Mouse (Mus musculus) spleen, adult 2 months (tissue): ENCODE measurements around the gene Tiam1.

Experiments
- CTCF ChIP-seq: fragments of 200-500 bp; IDR thresholded peaks from 2 replicates; pipeline ENCODE4 v1.5.1; 2011; ENCODE audit warnings: mild to moderate bottlenecking, inconsistent platforms; ENCODE audit not compliant: insufficient read depth, insufficient read length, insufficient replicate concordance; ENCODE audit errors: extremely low read depth
- POLR2A ChIP-seq: fragments of 200-500 bp; IDR thresholded peaks from 2 replicates; pipeline ENCODE4 v1.6.1; 2011; ENCODE audit warnings: low read depth, low read length, inconsistent platforms

DNA sequence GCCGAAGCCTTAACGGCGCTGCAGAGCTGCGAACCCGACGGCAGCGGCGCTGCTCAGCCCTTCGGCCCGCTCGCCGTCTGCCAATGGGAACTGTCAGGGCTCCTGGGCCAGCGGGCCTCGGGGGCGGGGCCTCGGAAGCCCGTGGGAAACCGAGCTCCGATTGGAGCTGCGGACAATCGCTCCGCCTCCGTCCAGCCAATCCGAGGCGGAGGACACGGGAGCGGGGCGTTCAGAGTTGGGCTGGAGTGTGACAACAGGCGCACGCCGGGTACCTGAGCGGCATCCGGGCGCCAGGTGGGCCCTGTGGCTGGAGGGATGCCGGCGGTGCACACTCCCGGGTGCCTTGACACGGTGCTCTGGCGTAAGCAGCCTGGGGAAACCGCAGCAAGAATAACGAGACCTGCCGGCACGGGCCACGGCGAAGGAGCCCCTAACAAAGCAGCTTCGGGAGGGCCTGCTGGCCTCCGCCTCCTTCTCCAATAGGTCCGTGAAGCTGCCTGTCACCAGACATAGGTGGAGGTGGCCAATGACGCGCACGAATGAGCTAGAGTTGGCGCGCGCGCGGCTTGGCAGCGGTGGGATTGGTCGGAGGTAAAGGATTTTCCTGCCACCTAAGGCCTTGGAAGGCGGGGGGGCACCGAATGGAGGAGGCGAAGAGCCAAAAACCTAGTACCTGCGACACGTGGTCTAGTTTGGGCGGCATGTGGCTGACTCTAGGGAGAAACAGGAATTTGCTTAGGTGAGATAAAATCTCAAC is at the start of gene Tiam1:
- TF ChIP-seq POLR2A (no peak), CTCF (peak; percentile 12; the same call in 1 of the 2 replicates)
